Mouse (Mus musculus): ENCODE measurements at regions not wholly inside any gene's neighbourhood (a gene's known extent, or its start where the extent isn't known, plus 50 kb on each side); places are given as distances from the start of the nearest gene placed in this dataset.

DNA sequence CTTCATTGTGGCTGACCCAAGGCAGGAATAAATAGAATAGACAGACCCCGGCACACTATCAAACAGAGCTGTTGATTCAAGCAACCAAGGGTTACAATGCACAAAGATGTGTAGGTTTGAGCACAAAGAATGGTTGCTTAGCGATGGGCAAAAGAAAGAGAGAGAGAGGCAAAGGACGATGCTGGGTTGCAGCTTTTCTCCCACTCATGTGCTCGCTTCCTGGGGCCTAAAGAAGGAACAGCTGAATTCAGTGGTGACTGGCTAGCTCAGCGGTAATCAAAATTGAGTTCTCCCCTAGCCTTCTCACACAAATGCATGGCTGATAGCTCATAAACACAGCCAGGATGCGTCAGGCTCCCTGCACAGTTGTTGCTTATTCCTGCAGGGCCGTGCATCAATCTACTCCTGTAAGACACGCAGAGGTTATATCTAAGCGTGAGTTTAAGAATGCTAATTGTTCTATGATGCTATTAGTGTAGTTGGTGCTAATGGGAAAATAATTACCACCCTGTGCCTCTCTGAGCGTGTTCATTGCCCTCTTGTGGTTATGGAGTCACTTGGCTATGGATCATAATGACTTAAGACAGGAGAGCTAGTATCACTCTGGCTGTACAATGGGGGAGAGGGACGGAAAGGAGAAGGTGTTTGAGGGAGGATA is 216.2 kb upstream of the Serp2 start:
- H3K27me3 ChIP-seq (ENCODE audit: control insufficient read depth, insufficient read depth, low read length), result no peaks in the 10 kb centered on the region
- no peaks in the 10 kb centered on the region for H3K4me1 ChIP-seq (replicated peaks; ENCODE audit: control insufficient read depth, insufficient read depth, low read length)
- no peaks in the 10 kb centered on the region for H3K36me3 ChIP-seq (ENCODE audit: control insufficient read depth, insufficient read depth, low read length)
- WGBS, result 92% methylated on average over 11 of the region's 11 CpGs
- no peak for DNase-seq
- no peak overlapping the region for H3K4me3 ChIP-seq (ENCODE audit: control insufficient read depth, insufficient read depth, low read length)
- no peak overlapping the region for H3K27ac ChIP-seq (ENCODE audit: control insufficient read depth, insufficient read depth, low read length)
- no peak for TF ChIP-seq CTCF (IDR thresholded peaks at IDR 0.05; ENCODE audit: borderline replicate concordance, control insufficient read depth, extremely low read depth, insufficient read depth, low read length, poor library complexity)
- no peak for TF ChIP-seq POLR2A (IDR thresholded peaks at IDR 0.05; ENCODE audit: control insufficient read depth, extremely low read depth, insufficient read depth, low read length, poor library complexity)

GRCm38 (mm10) chr14:76770106-76770505 is 213.4 kb upstream of the Serp2 start:
- Histone ChIP-seq H3K4me1 (replicated peaks; ENCODE audit: control insufficient read depth, insufficient read depth, low read length) (peaks cover 3% of the 10 kb centered on the region; the same call in 1 of the 2 replicates), H3K27me3 (ENCODE audit: control insufficient read depth, insufficient read depth, low read length) (no peaks in the 10 kb centered on the region), H3K36me3 (ENCODE audit: control insufficient read depth, insufficient read depth, low read length) (no peaks in the 10 kb centered on the region), H3K4me3 (ENCODE audit: control insufficient read depth, insufficient read depth, low read length) (no peak overlapping the region), H3K27ac (ENCODE audit: control insufficient read depth, insufficient read depth, low read length) (no peak overlapping the region)
- 90% methylated on average over 7 of the region's 7 CpGs for WGBS
- TF ChIP-seq POLR2A (IDR thresholded peaks at IDR 0.05; ENCODE audit: control insufficient read depth, extremely low read depth, insufficient read depth, low read length, poor library complexity) (no peak), CTCF (IDR thresholded peaks at IDR 0.05; ENCODE audit: borderline replicate concordance, control insufficient read depth, extremely low read depth, insufficient read depth, low read length, poor library complexity) (no peak)
- no peak for DNase-seq

DNA sequence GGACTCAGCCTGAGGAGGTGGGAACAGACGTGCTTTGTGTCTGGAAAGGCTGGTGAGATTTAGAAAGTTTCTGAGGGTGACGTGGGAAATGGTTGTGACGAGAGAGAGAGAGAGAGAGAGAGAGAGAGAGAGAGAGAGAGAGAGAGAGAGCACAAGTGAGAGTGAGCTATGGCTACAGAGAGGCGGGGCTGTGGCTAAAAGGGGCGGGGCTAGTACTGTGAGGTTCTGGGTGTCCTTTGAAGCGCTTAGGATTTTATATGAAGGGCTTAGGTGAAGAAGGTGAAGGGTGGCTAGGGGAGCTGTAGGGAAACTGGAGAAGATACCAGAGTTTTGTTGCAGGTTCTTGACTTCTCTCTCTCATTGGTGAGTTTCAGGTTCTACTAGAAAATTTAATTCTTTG is 210.6 kb upstream of the Serp2 start:
- no peaks in the 10 kb centered on the region for H3K27me3 ChIP-seq (ENCODE audit: control insufficient read depth, insufficient read depth, low read length)
- no peak overlapping the region for H3K4me3 ChIP-seq (ENCODE audit: control insufficient read depth, insufficient read depth, low read length)
- no peak overlapping the region for H3K27ac ChIP-seq (ENCODE audit: control insufficient read depth, insufficient read depth, low read length)
- peaks cover 18% of the 10 kb centered on the region for H3K4me1 ChIP-seq (replicated peaks; ENCODE audit: control insufficient read depth, insufficient read depth, low read length)
- no peaks in the 10 kb centered on the region for H3K36me3 ChIP-seq (ENCODE audit: control insufficient read depth, insufficient read depth, low read length)
- WGBS, result 27% methylated on average over 6 of the region's 6 CpGs
- peak; percentile 29 for DNase-seq
- TF ChIP-seq CTCF (IDR thresholded peaks at IDR 0.05; ENCODE audit: borderline replicate concordance, control insufficient read depth, extremely low read depth, insufficient read depth, low read length, poor library complexity) (no peak), POLR2A (IDR thresholded peaks at IDR 0.05; ENCODE audit: control insufficient read depth, extremely low read depth, insufficient read depth, low read length, poor library complexity) (no peak)

- H3K27ac ChIP-seq (ENCODE audit: control insufficient read depth, insufficient read depth, low read length), result no peak overlapping the region
- no peak for TF ChIP-seq POLR2A (IDR thresholded peaks at IDR 0.05; ENCODE audit: control insufficient read depth, extremely low read depth, insufficient read depth, low read length, poor library complexity)
- TF ChIP-seq CTCF (IDR thresholded peaks at IDR 0.05; ENCODE audit: borderline replicate concordance, control insufficient read depth, extremely low read depth, insufficient read depth, low read length, poor library complexity), result no peak
- peaks cover 18% of the 10 kb centered on the region for H3K4me1 ChIP-seq (replicated peaks; ENCODE audit: control insufficient read depth, insufficient read depth, low read length)
- H3K4me3 ChIP-seq (ENCODE audit: control insufficient read depth, insufficient read depth, low read length), result no peak overlapping the region
- no peaks in the 10 kb centered on the region for H3K27me3 ChIP-seq (ENCODE audit: control insufficient read depth, insufficient read depth, low read length)
- no peaks in the 10 kb centered on the region for H3K36me3 ChIP-seq (ENCODE audit: control insufficient read depth, insufficient read depth, low read length)
- 97% methylated on average over 10 of the region's 10 CpGs for WGBS
- no peak for DNase-seq
These were observed 209.6 kb upstream of the Serp2 start for GRCm38 (mm10) chr14:76766186-76766713.

DNA sequence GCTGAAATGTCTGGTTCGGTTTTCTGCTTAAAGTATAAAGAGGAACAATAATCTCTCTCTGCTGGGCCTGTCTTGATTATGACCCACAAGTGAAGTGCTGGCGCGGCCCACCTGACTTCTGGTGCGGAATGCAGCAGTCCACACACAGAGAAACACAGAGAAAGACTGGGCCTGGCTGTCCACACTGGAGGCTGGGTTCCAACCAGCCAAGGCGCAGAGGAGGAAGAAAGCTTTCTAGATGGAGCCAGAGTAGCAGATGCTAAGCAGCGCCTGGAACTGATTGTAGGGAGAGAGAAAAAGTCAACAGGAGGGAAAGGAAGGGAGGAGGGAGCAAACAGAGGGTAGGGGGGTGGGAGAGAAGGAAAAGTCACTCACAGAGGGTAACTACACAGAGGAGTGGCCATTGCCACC is 208.4 kb upstream of the Serp2 start:
- H3K4me1 ChIP-seq (replicated peaks; ENCODE audit: control insufficient read depth, insufficient read depth, low read length), result peaks cover 18% of the 10 kb centered on the region
- no peak for DNase-seq
- no peak overlapping the region for H3K27ac ChIP-seq (ENCODE audit: control insufficient read depth, insufficient read depth, low read length)
- H3K4me3 ChIP-seq (ENCODE audit: control insufficient read depth, insufficient read depth, low read length), result no peak overlapping the region
- 68% methylated on average over 6 of the region's 6 CpGs for WGBS
- TF ChIP-seq POLR2A (IDR thresholded peaks at IDR 0.05; ENCODE audit: control insufficient read depth, extremely low read depth, insufficient read depth, low read length, poor library complexity) (no peak), CTCF (IDR thresholded peaks at IDR 0.05; ENCODE audit: borderline replicate concordance, control insufficient read depth, extremely low read depth, insufficient read depth, low read length, poor library complexity) (no peak)
- H3K36me3 ChIP-seq (ENCODE audit: control insufficient read depth, insufficient read depth, low read length), result no peaks in the 10 kb centered on the region
- H3K27me3 ChIP-seq (ENCODE audit: control insufficient read depth, insufficient read depth, low read length), result no peaks in the 10 kb centered on the region

DNA sequence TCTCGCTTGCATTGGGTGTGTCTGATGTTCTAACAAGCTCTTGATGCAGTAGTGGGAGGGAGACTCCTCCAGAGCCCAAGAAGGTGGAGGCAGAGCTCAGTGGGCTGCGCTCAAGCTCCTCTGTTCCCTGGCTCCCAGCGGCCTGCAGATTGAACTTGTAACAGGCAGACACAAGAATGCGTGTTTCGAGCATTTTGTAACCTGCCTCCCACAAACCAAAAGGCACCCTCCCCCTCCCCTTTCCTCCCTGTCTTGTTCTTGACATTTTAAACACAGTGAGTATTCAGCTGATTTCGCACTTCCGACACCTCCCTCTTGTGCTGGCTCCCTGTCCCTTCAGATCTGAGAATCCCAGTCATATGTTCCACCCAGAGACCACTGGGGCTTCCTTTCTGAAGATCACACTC is 207.7 kb upstream of the Serp2 start:
- Histone ChIP-seq H3K4me1 (replicated peaks; ENCODE audit: control insufficient read depth, insufficient read depth, low read length) (peaks cover 18% of the 10 kb centered on the region), H3K4me3 (ENCODE audit: control insufficient read depth, insufficient read depth, low read length) (no peak overlapping the region), H3K27me3 (ENCODE audit: control insufficient read depth, insufficient read depth, low read length) (no peaks in the 10 kb centered on the region), H3K36me3 (ENCODE audit: control insufficient read depth, insufficient read depth, low read length) (no peaks in the 10 kb centered on the region), H3K27ac (ENCODE audit: control insufficient read depth, insufficient read depth, low read length) (no peak overlapping the region)
- peak; percentile 33 for DNase-seq
- TF ChIP-seq POLR2A (IDR thresholded peaks at IDR 0.05; ENCODE audit: control insufficient read depth, extremely low read depth, insufficient read depth, low read length, poor library complexity) (no peak), CTCF (IDR thresholded peaks at IDR 0.05; ENCODE audit: borderline replicate concordance, control insufficient read depth, extremely low read depth, insufficient read depth, low read length, poor library complexity) (no peak)
- 10% methylated on average over 7 of the region's 7 CpGs for WGBS

Data from thymus, adult 2 months (tissue).